Mouse (Mus musculus) thymus, adult 2 months (tissue): ENCODE data around the gene Kiss1r.

Experiments
- CTCF ChIP-seq: fragments of 200-500 bp; IDR thresholded peaks from 2 replicates; pipeline ENCODE4 v1.5.1; 2012; ENCODE audit warnings: mild to moderate bottlenecking, control low read depth, low read length, moderate library complexity, borderline replicate concordance; ENCODE audit not compliant: control insufficient read depth, poor library complexity, insufficient read depth; ENCODE audit errors: extremely low read depth
- POLR2A ChIP-seq: fragments of 200-500 bp; IDR thresholded peaks from 2 replicates; pipeline ENCODE4 v1.6.1; 2012; ENCODE audit warnings: mild to moderate bottlenecking, low read length, control low read depth, moderate library complexity; ENCODE audit not compliant: control insufficient read depth, poor library complexity, insufficient read depth; ENCODE audit errors: extremely low read depth

DNA sequence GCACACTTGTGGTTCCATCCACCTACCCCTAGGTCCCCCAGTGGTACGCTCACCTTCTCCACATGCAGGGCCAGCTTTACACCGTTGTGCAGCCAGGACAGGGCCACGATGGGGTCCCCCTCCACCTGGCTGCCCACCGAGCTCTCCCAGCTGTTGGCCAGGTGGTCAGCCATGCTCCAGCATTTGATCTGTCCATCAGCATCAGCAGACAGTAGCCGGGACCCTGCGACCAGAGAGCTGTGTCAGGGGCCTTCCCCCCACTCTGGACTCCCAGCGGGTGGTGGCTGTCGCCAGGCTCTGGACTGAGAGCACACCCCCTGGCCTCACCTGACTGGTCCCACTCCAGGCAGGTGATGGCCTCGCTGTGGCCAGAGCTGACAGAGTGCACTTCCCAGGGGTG lies 10.1 kb upstream of the Kiss1r start:
- TF ChIP-seq POLR2A (no peak), CTCF (no peak)
